Comparison of ENCODE assay signal across 8 mouse cellular contexts in genomic region chr8:72272361-72272760, GRCm38 (mm10). TPM values are rescaled to one million over a fixed set of nuclear protein-coding genes. Genes with fewer than 3 reads are reported as not detected.
A peak's percentile ranks its signal among the peaks of the same experiment; 100 is the strongest.
DNase-seq lines count a peak whose midpoint lies in the region; ATAC-seq and TF ChIP-seq lines count a peak whose summit lies in the region.
"Had no signal": no experiment of that assay in that cellular context is flagged by ENCODE, and none has a peak within 500 bp of the region (broad histone marks: within the 10 kb centered on the region; RNA-seq: fewer than 3 reads in every experiment).

No protein-coding gene starts in this region.

- H3K4me3 ChIP-seq in C2C12 (ENCODE audit: insufficient read depth, poor library complexity, severe bottlenecking), result no peak overlapping the region
- no peak overlapping the region for H3K4me3 ChIP-seq in G1E (ENCODE audit: low read depth, low read length)
- H3K4me3 ChIP-seq: limb, embryonic 13.5 days had no signal

- peak; percentile 66 for DNase-seq in G1E (ENCODE audit: low spot score)
- peak; percentile 73 for DNase-seq in embryo, embryonic 10.5 days (ENCODE audit: low spot score)
- DNase-seq in heart, postnatal 25 days (ENCODE audit: low spot score), result peak; percentile 56
- peak; percentile 65 to 75 for DNase-seq in layer of hippocampus, postnatal 10 days (ENCODE audit: low spot score in 2 of 2)
- DNase-seq in skeletal muscle tissue, adult 2 months (ENCODE audit: low read depth, low spot score), result peak; percentile 64

- H3K27me3 ChIP-seq in C2C12 (ENCODE audit: control insufficient read depth, insufficient read depth, insufficient read length) (peaks cover 5% of the 10 kb centered on the region), G1E (ENCODE audit: insufficient read depth, low read length) (peaks cover 2% of the 10 kb centered on the region; the same call in 1 of the 2 replicates)
- H3K27me3 ChIP-seq: limb, embryonic 13.5 days had no signal

- H3K79me3 ChIP-seq in C2C12 (ENCODE audit: low read depth), result no peaks in the 10 kb centered on the region

- H3ac ChIP-seq in C2C12 (ENCODE audit: control insufficient read depth, insufficient read length, low read depth), result no peak overlapping the region

- no peak for ATAC-seq in G1E (ENCODE audit: extremely low read depth, insufficient number of reproducible peaks, low FRiP score, poor library complexity, severe bottlenecking)
- peak; percentile 89 for ATAC-seq in megakaryocyte, adult 5-6 weeks (ENCODE audit: poor library complexity, severe bottlenecking)

- no peaks in the 10 kb centered on the region for H3K36me3 ChIP-seq in C2C12 (ENCODE audit: control insufficient read depth, insufficient read depth)
- H3K36me3 ChIP-seq in G1E (replicated peaks), result no peaks in the 10 kb centered on the region
- H3K36me3 ChIP-seq: limb, embryonic 13.5 days had no signal

- peaks cover 89% of the 10 kb centered on the region for H3K4me1 ChIP-seq in G1E (ENCODE audit: insufficient read depth, low read depth, low read length)
- H3K4me1 ChIP-seq: limb, embryonic 13.5 days had no signal

- intact Hi-C loops in heart, postnatal 25 days (cut with DNase I), result no loop called here

- H3K79me2 ChIP-seq in C2C12 (ENCODE audit: control insufficient read depth, insufficient read depth), result no peaks in the 10 kb centered on the region

- TF ChIP-seq CTCF in C2C12 (IDR thresholded peaks at IDR 0.05; ENCODE audit: control insufficient read depth, insufficient read depth, insufficient read length) (peak; percentile 71), G1E (IDR thresholded peaks at IDR 0.05; ENCODE audit: low read depth, low read length) (peak; percentile 52; the same call in 1 of the 2 replicates)

- peaks cover 4% of the 10 kb centered on the region for H3K9me3 ChIP-seq in G1E (replicated peaks)
- H3K9me3 ChIP-seq: limb, embryonic 13.5 days had no signal

TF ChIP-seq in C2C12, 6 proteins besides CTCF, POLR2A, EP300 and RAD21:
- no peak for TF ChIP-seq MAX (IDR thresholded peaks at IDR 0.05)
- no peak for TF ChIP-seq USF1 (IDR thresholded peaks at IDR 0.05; ENCODE audit: low read depth)
- TF ChIP-seq MYOG (IDR thresholded peaks at IDR 0.05; ENCODE audit: control insufficient read depth, extremely low read depth, insufficient read length), result no peak
- TF ChIP-seq MYOD1 (IDR thresholded peaks at IDR 0.05; ENCODE audit: control insufficient read depth, insufficient read length, low read depth), result no peak
- no peak for TF ChIP-seq CEBPB (IDR thresholded peaks at IDR 0.05; ENCODE audit: low read depth)
- no peak for TF ChIP-seq FOSL1 (IDR thresholded peaks at IDR 0.05; ENCODE audit: insufficient read depth, low read length, poor library complexity, severe bottlenecking)

RNA-seq across cellular contexts. Expression of gene Ap1m1, which starts 32.5 kb away (rescaled TPM):
- 77.7 TPM for polyA plus RNA-seq in C2C12 (2012; fragmentation: generic; extraction: Trizol)
- total RNA-seq in G1E (2014; fragmentation: Nextera tagmentation), result 49.8 and 62.7 TPM in 2 replicates
- 35.0 and 39.4 TPM in 2 replicates for total RNA-seq in G1E (2017)
- 93.8 and 98.3 TPM in 2 replicates for polyA plus RNA-seq in G1E (2012)
- total RNA-seq in heart, postnatal 25 days (2021), result 10 to 100 TPM; 44.0 to 46.1 TPM
- total RNA-seq in layer of hippocampus, postnatal 10 days (2021), result 100 to 1,000 TPM; 108 to 109 TPM
- total RNA-seq in megakaryocyte, adult 5-6 weeks (2015), result 91.5 and 106 TPM in 2 replicates
- 53.1 and 76.1 TPM in 2 replicates for total RNA-seq in megakaryocyte, adult 5-6 weeks (2017)

RNA-seq across cellular contexts. Expression of gene Gm10282, which starts 32.7 kb away (rescaled TPM):
- polyA plus RNA-seq in C2C12 (2012; fragmentation: generic; extraction: Trizol) (107 TPM), G1E (2012) (164 and 205 TPM in 2 replicates)
- total RNA-seq in G1E (2014; fragmentation: Nextera tagmentation) (66.3 and 84.2 TPM in 2 replicates), G1E (2017) (80.3 and 87.9 TPM in 2 replicates)
- total RNA-seq in heart, postnatal 25 days (2021), result 10 to 100 TPM in 1 of 2 experiments, 1 to 10 TPM in 1; 7.6 to 10.1 TPM
- 10 to 100 TPM; 10.9 to 15.9 TPM for total RNA-seq in layer of hippocampus, postnatal 10 days (2021)
- total RNA-seq in megakaryocyte, adult 5-6 weeks (2015), result 40.0 and 43.6 TPM in 2 replicates
- total RNA-seq in megakaryocyte, adult 5-6 weeks (2017), result 40.6 and 43.1 TPM in 2 replicates

RNA-seq across cellular contexts. Expression of gene Klf2, which starts 46.5 kb away (rescaled TPM):
- polyA plus RNA-seq in C2C12 (2012; fragmentation: generic; extraction: Trizol), result 9.9 TPM
- not detected in 2 replicates for total RNA-seq in G1E (2014; fragmentation: Nextera tagmentation)
- total RNA-seq in G1E (2017), result 0.11 and 0.12 TPM in 2 replicates
- polyA plus RNA-seq in G1E (2012), result 1.1 and 1.9 TPM in 2 replicates
- total RNA-seq in heart, postnatal 25 days (2021), result 10 to 100 TPM; 48.2 to 62.5 TPM
- 10 to 100 TPM; 19.5 to 21.4 TPM for total RNA-seq in layer of hippocampus, postnatal 10 days (2021)
- total RNA-seq in megakaryocyte, adult 5-6 weeks (2015), result 70.6 and 72.1 TPM in 2 replicates
- 18.9 and 25.5 TPM in 2 replicates for total RNA-seq in megakaryocyte, adult 5-6 weeks (2017)

RNA-seq across cellular contexts. Expression of gene Fam32a, which starts 52.8 kb away (rescaled TPM):
- polyA plus RNA-seq in C2C12 (2012; fragmentation: generic; extraction: Trizol), result 40.7 TPM
- total RNA-seq in G1E (2014; fragmentation: Nextera tagmentation), result 17.1 and 20.7 TPM in 2 replicates
- total RNA-seq in G1E (2017), result 32.7 and 34.8 TPM in 2 replicates
- 49.4 and 50.9 TPM in 2 replicates for polyA plus RNA-seq in G1E (2012)
- 10 to 100 TPM; 20.4 to 20.7 TPM for total RNA-seq in heart, postnatal 25 days (2021)
- 10 to 100 TPM; 62.5 to 65.8 TPM for total RNA-seq in layer of hippocampus, postnatal 10 days (2021)
- 68.0 and 69.3 TPM in 2 replicates for total RNA-seq in megakaryocyte, adult 5-6 weeks (2015)
- total RNA-seq in megakaryocyte, adult 5-6 weeks (2017), result 57.1 and 62.0 TPM in 2 replicates

RNA-seq across cellular contexts. Expression of gene Gm11034, which starts 58.9 kb away (rescaled TPM):
- polyA plus RNA-seq in C2C12 (2012; fragmentation: generic; extraction: Trizol) (not detected), G1E (2012) (not detected in 2 replicates)
- total RNA-seq in G1E (2014; fragmentation: Nextera tagmentation) (not detected in 2 replicates), G1E (2017) (not detected in 2 replicates)
- total RNA-seq in heart, postnatal 25 days (2021), result not detected
- total RNA-seq in layer of hippocampus, postnatal 10 days (2021), result not detected
- not detected in 2 replicates for total RNA-seq in megakaryocyte, adult 5-6 weeks (2015)
- total RNA-seq in megakaryocyte, adult 5-6 weeks (2017), result not detected in 2 replicates
- polyA plus RNA-seq: limb, embryonic 13.5 days had no signal

Comparison
In these comparisons a context has a peak if more than half of its experiments do, and no peak if none do; other contexts are left out.
1. RNA of gene Klf2, which starts 46.5 kb away (total RNA-seq): 18.9 to 72.1 TPM in megakaryocyte, adult 5-6 weeks, 48.2 to 62.5 TPM in heart, postnatal 25 days and 19.5 to 21.4 TPM in layer of hippocampus, postnatal 10 days; 0.11 to 0.12 TPM in G1E; every median in the first group is over 10 times any median in the second.
2. Peak in every context shown above with its lines, with median percentiles within 50 percentile points of each other: DNase-seq.